Mouse (Mus musculus) WW6 (cell line): ENCODE data around the gene Chp2.

Experiments used
- DNase-seq: peaks from one replicate; pipeline ENCODE4 v3.0.0-alpha.2; 2013; ENCODE audit warnings: low read depth, low spot score

The Chp2 gene

DNA sequence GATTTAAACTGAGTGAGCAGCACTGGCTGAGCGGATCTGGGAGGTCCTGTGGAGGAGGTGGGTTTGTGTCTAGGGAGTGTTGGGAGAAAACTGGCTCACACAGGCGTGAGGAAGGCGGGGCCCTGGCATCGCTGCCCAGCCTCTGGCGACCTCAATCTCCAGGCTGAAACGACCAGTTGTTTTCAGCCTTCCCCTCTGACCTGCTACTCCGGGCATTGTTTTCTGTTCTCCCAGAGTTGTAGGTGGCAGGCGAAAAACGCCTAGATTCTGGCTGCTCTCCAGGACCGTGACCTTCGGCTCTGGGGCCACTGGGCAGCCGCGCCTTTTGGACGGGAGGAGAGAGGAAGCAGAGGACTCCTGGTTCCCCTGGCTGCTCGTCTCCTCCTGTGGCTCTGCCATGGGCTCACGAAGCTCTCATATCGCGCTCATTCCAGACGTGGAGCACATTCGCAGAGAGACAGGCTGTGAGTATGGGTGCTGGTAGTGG, at the start of gene Chp2:
Gene Chp2, plus strand, starts transcription at position 182 of the 487 bp plus-strand sequence.
- no peak for DNase-seq

DNA sequence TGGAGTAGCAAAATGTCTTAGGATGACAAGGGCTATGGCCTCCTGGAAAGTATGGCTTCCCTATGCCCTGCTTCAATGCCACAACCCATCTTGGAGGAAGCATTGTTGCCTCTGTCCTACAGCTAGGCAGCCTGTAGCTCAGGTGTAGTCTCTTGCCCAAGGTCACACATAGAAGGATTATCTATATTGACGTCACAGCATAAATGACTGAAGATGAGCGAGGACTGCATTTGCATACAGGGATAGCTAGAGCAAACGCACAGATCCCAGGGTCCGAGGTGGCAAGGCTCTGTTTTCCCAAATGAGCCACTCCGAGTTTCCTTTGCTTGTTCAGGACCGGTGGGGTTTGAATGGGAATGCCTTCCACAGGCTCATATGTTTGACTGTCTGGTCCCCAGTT, 48.6 kb upstream of the Chp2 start:
- no peak for DNase-seq

DNA sequence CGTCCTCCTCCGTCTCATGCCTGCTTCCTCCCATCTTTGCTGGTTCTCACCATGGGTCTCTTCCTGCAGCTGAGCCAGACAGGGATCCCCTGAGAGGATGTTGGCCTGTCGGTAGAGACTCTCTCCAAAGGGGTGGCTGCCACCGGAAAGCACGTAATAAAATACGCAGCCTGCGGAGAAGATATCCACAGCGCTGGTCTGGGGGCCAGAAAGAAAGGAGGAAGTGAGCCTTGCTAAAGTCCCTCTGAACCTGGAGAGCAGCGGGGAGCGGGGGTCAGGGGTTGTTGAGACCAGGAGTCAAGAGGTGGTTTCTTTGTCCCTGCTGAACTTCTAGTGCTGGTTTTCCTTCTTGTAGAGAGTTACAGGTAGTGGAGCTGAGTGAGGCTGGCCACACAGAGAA, 47.7 kb upstream of the Chp2 start:
- no peak for DNase-seq

DNA sequence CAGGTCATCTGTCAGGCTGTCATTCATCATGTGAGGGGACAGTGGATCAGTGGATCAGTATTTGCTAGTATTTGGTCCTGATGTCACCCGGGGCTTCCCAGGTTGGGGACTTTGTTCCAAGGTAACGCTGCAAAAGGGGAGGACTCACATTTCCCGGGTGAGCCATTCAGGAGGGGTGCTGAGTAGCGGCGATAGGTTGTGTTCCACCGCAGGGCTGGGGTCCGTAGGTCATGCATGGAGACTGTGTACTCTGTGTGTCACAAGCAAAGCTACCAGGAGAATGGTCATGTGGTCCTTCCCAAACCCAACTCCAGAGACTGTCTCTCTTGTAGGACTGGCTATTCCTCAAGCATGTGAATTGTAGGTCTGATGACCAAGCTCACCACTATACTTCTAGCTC, 38.6 kb upstream of the Chp2 start:
- DNase-seq, result no peak

DNA sequence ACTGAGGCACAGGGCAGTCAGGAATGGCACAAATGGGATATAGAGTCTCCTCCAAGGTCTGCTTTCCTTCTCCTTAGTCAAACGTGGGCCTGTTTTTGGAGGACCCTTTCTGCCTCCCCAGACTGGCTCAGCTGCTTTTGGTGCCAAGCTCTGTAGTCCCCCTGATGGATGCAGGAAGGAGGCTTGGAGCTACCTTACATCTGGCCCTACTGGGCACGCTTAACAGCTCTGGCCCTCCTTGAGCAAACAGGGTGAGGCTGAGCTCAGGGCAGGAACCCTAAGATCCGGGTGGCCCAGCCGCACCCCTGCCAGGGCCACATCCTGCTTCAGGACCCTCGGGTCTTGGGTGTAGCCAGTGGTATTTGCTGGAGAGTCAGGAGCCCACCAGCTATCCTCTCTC, 34.7 kb upstream of the Chp2 start:
- DNase-seq, result no peak

DNA sequence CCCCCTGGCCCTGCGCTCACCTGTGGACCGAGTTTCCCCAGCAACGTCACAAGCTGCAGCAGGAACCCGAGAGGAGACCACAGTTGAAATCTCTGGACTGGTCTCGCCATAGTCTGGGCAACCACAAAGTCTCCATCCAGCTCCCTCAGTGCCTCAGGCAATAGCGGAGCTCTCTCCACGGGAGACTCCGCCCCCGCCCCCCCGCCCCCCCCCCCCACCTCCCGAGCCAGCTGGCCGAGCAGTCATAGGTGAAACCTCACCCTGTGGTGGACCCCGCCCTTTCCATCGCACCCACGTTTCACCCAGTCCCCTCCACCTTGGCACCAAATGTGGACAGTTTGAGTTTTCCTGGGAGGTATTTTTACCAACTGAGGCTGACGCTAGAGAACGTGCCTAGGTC, 33.3 kb upstream of the Chp2 start, which contains the start of gene Ern2:
Gene Ern2, minus strand, starts transcription at position 165 of the 400 bp plus-strand sequence.
- no peak for DNase-seq

DNA sequence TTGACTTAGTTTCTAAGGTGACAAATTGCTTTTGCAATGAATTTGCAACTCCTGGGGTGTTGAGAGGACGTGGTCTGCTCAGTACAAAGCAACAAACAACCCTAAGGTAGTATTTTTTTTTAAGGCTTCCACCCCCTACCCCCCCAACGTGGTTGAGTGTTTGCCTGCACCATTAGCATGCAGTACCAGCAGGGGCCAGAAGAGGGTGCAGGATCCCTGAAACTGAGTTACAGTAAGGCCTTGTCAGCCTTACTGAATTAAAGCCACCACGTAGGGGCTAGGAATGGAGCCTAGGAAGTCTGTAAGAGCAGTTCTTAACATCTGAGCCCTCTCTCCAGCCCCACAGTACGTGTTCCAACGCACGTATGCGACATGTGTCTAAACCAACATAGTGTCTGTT, 29.8 kb upstream of the Chp2 start:
- DNase-seq, result no peak

DNA sequence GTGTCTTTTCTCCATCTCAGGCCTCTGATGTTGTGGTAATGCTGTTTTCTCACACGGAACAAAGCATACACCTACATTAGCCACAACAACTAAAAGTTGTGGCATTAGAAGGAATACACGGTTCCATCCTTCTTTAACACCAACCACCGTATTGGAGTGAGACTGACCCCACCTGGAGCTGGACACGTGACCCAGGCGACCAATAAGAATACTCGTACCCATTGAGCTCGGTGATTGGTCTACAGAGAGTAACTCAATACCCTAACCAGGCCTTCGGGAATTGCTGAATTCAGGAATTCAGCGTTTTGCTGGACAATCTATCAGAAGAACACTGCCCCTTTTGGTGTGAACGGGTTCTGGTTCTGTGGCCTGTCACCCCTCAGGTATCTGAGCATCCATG, 28.2 kb upstream of the Chp2 start:
- no peak for DNase-seq

DNA sequence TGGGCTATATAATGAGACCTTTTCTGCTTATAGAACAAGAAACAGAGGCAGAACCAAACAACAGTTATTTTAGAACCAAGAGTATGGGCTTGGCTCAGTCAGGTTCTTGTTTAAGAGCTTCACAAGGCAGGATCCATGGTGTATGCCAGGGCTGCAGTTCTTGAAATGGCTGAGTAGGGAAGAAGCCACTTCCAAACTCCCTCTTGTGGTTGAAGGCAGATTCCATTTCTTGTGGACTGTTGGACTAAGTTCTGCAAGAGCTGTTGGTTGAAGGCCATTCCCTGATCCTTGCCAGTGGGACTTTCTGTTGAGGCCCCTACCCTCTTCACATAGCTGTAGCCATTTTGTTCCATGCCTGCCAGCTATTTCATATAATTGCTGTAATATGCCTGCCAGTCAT, 25.4 kb upstream of the Chp2 start:
- DNase-seq, result no peak

DNA sequence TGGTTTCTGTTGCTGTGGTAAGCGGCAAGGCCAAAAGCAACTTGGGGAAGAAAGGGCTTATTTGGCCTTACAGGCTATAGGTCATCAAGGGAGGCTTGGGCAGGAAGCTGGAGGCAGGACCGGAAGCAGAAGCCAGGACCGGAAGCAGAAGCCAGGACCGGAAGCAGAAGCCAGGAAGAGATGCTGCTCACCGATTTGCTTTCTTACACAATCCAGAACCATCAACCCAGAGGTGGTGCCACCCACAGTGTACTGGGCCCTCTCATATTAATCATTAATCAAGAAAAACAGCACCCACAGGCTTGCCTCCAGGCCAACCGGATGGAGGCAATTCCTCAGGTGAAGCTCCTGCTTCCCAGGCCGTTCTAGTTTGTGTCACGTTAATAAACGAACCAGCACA, 22.5 kb upstream of the Chp2 start:
- no peak for DNase-seq

DNA sequence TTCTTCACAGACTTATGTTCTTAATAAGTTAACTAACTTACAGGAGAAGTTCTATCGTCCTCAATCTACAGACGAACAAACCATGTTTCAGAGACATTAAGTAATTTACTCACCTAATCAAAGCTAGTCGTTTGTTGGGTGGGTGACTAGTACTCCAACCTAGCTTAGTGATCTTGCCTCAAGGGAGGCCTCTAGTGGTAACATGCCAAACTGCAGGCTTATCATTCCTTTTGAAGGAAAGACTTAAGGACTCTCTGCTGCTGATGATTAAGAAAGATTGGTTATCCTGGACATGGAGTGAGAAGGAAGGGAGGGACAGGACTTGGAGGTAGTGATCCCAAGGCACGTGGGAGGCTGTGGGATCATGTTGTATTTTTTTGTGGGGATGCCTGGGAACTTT, 22.0 kb upstream of the Chp2 start:
- peak; percentile 43 for DNase-seq

DNA sequence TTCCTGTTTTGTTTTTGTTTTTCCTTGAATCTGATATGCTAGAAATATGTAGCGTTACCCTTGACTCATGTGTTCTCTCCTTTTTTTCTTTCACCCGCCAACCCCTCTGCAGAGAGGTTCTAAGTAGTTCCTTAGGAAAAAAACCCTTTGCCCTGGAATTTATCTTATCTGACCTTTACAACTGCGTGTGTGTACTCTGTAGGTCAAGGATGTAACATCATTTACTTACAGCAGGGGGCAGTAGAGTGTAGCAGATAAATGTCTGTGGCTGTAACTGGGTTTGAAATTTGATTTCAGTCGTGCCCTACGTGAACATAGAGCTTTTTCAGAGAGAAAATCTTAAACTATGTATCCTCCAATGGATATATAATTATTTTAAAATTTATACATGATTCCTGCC, 20.0 kb upstream of the Chp2 start:
- DNase-seq, result no peak

DNA sequence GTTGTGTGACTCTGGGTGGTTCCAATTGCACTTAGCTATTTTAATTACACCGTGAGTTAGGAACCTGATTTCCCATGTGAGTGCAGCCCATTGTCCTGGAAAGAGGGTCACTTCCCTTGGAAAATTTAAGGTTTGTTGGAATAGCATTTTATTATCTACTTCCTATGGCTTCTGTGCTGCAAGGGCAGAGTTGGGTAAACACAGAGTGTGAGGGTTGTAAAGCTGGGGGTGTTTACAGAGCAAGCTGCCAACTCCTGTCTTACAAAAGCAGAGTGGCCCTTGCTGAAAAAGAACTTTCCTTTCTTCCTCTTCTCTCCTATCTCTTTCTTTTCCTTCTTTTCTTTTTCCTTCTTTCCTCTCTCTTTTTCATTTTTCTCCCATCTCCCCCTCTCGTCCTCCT, 15.4 kb upstream of the Chp2 start:
- no peak for DNase-seq

DNA sequence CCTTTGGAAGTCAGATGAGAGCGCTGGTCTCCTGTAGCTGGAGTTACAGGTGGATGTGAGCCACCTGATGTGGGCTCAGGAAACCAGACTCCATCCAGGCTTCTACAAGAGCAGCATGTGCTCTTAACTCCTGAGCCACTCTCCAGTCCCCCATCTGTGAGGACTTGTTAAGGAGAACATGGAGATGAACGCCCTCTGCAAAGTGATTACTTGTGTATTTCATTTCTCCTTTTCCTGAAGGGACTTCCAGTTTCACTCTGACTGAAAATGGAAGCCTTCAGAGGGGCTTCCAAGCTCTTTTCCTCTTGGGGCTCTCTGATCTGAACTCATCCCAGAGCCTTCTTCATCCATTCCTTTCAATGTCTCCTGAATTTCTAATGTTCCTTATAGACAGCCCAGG, 13.2 kb upstream of the Chp2 start:
- no peak for DNase-seq

DNA sequence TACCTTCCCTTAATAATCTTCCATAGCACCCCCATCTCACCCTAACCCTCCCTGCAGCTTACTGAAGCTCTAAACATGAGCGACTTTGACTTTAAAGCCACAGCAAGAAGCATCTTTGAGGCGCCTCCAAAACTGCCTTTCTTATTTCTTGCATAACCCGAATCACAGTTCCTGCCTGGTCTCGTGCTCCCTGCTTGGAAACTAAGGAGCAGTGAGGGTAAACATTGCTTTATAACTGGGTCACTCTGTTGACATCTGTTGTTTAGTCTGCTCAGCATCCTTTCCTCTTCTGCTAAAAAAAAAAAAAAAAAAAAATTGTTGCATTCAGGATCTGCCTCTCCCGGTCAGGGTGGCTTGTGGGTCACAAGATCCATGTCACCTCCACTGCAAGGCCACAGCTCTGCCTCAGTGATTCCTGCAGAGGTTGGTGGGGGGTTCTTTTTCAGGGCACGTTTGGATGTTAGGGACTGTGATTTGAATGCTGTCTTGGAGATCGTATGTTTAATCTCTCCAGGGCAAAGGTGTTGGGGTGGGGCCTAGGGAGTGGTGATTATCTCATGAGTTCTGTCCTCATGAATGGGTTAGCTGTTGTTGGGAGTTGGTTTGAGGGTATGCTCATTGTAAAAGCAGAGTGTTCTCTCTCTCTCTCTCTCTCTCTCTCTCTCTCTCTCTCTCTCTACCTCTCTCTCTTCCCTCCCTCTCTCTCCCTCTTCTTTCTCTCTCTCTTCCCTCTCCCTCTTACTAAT, 10.8 kb upstream of the Chp2 start:
- no peak for DNase-seq

DNA sequence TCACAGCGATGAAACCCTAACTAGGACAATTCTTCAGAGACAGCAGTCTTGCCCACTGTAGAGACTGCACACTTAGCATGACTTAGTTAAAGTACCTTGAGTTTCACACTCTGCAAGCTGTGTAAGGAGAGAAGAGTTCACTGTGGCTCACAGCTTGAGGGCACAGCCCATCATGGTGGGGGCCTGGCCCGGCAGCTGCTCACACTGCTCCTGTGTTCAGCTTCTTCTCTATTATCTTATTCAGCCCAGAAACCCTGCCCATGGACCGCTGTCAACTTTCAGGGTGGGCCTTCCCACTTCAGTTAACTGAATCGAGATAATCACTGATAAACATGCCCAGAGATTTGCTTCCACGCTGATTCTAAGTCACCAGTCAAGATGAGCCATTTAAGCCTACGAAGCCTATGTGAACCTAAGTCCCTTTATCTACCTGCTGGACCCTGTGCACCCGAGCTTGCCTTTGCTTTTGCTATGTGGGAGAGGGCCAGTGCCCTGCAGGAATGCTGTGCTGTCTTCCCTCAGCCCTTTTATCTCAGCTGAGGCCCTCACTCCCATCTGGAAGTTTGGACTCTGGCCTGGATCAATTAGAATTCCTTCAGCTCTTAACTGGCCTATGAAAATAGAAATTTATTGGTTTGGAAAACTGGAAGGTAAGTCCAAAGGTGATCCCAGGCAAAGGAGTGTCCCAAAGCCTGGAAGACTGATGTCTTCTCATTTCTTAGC, 6.9 kb downstream of the Chp2 start:
- DNase-seq, result no peak

DNA sequence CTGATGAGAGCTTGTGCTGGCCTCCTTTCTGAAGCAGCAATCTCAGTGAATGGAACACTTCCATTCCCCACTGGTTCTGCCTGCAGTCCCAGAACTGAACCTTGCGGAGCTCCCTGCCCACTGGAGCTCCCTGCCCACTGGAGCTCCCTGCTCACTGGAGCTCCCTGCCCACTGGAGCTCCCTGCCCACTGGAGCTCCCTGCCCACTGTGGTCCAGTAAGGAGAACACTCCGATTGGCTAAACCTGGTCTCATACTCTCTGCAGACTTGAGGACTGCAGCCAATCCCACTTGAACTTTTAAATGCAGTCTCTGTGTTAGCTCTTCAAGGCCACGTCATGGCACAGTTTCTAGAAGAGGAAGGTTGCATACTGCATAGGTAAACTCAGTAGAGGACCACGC, 7.4 kb downstream of the Chp2 start:
- DNase-seq, result no peak

DNA sequence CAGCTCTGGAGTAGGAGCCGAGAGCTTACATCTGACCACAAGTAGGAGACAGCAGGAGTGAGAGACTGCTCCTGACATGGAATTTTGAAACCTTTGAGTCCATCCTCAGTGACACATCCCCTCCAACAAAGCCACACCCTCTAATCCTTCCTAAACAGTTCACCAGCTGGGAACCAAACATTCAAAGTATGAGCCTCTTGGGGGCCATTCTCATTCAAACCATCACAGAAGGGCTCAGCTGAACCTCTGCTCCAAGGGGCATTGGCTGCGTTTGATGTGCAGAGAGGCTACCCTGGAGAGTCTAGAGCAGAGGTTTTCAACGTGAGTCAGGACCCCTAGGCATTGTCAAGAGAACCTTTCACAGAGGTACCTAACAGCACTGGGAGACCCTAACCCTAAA, 10.0 kb downstream of the Chp2 start:
- no peak for DNase-seq

DNA sequence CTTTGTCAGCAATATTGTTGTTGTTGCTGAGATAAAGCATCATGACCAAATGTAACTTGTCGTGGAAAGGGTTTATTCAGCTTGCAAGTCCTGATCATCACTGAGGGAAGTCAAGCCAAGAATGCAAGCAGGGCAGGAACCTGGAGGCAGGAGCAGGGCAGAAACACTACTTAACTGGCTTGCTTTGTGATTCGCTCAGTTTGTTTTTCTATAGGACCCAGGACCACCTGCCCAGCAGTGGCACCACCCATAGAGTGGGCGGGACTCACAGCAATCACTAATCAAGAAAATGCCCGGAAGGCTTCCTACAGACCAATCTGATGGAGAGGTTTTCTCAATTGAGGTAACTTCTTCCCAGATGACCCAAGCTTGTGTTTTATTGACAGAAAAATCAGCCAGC, 10.6 kb downstream of the Chp2 start:
- DNase-seq, result no peak

DNA sequence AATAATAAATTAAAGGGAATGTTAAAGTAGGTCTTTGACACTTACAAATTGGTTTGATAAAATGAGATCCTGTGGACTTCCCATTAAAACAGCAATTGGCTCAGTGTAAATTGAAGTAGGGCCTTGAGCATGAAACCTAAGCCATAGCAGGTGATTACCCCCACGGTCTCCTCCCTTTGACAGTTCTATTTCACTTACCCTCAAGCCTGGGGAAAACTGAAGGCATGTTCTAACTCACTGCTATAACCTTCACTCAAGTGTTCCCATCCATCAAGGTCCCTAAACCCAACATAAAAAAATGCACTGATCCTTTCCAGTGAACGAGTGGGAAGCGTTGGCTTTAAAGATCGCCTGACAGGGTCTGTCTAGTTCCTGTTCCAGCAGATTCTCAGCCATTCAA, 11.6 kb downstream of the Chp2 start:
- DNase-seq, result no peak

DNA sequence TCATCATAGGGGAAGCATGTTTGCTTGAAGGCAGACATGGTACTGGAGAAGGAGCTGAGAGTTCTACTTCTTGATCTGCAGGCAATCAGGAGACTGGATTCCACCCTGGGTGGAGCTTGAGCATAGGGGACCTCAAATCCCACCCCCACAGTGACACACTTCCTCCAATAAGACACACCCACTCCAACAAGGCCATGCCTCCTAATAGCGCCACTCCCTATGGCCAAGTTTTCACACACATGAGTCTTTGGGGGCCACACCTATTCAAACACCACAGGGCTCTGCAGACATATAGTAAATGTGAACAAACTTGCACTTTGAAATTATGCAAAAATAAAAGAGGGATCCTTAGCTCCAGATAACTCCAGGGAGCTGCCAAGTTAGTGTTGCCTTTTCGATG, 19.6 kb downstream of the Chp2 start:
- no peak for DNase-seq

DNA sequence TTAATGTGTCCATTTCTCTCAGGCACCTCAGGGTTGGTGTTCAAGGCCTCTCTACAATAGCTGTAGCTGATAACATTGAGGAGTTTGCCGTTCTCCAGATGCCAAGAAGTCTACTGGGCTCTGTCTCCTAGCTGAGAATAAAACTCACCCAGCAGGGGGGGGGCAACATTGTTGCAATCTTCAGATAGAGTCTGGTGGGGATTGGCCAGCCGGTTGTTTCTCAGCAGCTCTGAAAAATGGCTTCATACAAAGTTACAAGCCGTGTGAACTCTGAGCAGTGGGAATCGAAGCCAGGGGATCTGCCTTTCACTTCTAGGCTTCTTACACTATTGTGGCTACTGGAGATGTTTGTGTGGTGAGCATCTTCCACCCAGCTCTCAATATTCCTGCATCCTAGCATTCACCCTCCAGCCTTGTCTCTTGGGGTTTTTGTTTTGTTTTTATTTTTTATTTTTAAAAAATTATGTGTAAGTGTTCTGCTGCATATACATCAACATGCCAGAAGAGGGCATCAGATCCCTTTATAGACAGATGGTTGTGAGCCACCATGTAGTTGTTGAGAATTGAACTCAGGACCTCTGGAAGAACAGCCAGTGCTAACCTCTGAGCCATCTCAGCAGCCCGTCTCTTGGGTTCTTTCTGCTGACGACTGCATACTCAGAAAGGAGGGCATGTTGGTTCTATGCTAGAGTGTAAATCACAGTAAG, 21.3 kb downstream of the Chp2 start:
- DNase-seq, result no peak

DNA sequence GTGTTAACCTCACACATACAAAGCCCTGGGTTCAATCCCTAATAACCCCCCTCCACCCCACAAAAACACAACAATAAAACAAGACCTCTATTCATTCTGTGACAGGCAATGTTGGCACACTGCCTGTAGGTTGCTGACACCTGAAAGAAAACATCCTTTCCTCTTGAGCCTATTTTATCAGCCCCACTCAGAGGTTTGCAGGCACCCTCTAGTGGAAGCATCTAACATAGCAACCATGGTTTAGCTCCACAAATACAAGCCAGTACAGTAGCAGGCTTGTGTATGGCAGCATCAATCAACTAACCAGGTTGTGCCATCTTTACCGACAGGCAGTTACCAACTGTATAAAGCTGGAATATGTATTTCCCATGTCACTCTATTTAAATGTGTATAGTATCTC, 23.0 kb downstream of the Chp2 start:
- DNase-seq, result no peak
